Mouse (Mus musculus) MEL (cell line): ENCODE measurements around the gene Ctnnd2.

Source experiments
- CTCF ChIP-seq, 3 experiments: IDR thresholded peaks in 2 of 3; conservative IDR thresholded peaks in 1 of 3; 2 replicates each; pipeline ENCODE4 v1.5.1; 2011 to 2012; ENCODE audit warnings: low read length in 3 of 3, low read depth in 2 of 3, mild to moderate bottlenecking in 2 of 3, improper control_type of control experiment in 1 of 3, inconsistent platforms in 1 of 3, mixed read lengths in 1 of 3, moderate library complexity in 1 of 3; ENCODE audit not compliant: control insufficient read depth in 1 of 3, insufficient read depth in 1 of 3, poor library complexity in 1 of 3, severe bottlenecking in 1 of 3
- EP300 ChIP-seq, 2 experiments: IDR thresholded peaks; 2 replicates each; pipeline ENCODE4 v1.6.1; 2011; ENCODE audit warnings: improper control_type of control experiment in 2 of 2, low read length in 2 of 2, low read depth in 1 of 2, mild to moderate bottlenecking in 1 of 2
- HCFC1 ChIP-seq: IDR thresholded peaks from 2 replicates; pipeline ENCODE4 v1.6.1; 2012; ENCODE audit warnings: low read depth, mild to moderate bottlenecking, inconsistent platforms, low read length, improper control_type of control experiment, moderate library complexity
- MAFK ChIP-seq: IDR thresholded peaks from 2 replicates; pipeline ENCODE4 v1.6.1; 2011; ENCODE audit warnings: low read depth, mild to moderate bottlenecking, low read length, improper control_type of control experiment, borderline replicate concordance
- MAX ChIP-seq: IDR thresholded peaks from 2 replicates; pipeline ENCODE4 v1.6.1; 2011; ENCODE audit warnings: low read length, improper control_type of control experiment
- MEF2A ChIP-seq: IDR thresholded peaks from 2 replicates; pipeline ENCODE4 v1.6.1; 2014; ENCODE audit warnings: low read depth, mild to moderate bottlenecking, inconsistent platforms, low read length, improper control_type of control experiment; ENCODE audit not compliant: poor library complexity, insufficient replicate concordance, severe bottlenecking; ENCODE audit errors: extremely low read depth
- MYC ChIP-seq: IDR thresholded peaks from 2 replicates; pipeline ENCODE4 v1.6.1; 2011; ENCODE audit warnings: low read depth, mild to moderate bottlenecking, low read length, improper control_type of control experiment, moderate library complexity
- POLR2A ChIP-seq, 2 experiments: IDR thresholded peaks; 2 replicates each; pipeline ENCODE4 v1.6.1; 2011 to 2012; ENCODE audit warnings: low read length in 2 of 2, mild to moderate bottlenecking in 2 of 2, control low read depth in 1 of 2, improper control_type of control experiment in 1 of 2, low read depth in 1 of 2, moderate library complexity in 1 of 2; ENCODE audit not compliant: control insufficient read depth in 1 of 2, insufficient read depth in 1 of 2, poor library complexity in 1 of 2
- SIN3A ChIP-seq: IDR thresholded peaks from 2 replicates; pipeline ENCODE4 v1.6.1; 2012; ENCODE audit warnings: low read length, improper control_type of control experiment, inconsistent platforms
- TBP ChIP-seq: IDR thresholded peaks from 2 replicates; pipeline ENCODE4 v1.8.0; 2011; ENCODE audit warnings: low read depth, low read length, improper control_type of control experiment
- ZC3H11A ChIP-seq: IDR thresholded peaks from 2 replicates; pipeline ENCODE4 v1.6.1; 2012; ENCODE audit warnings: low read depth, mild to moderate bottlenecking, inconsistent platforms, low read length, improper control_type of control experiment
- ZMIZ1 ChIP-seq: IDR thresholded peaks from 2 replicates; pipeline ENCODE4 v1.6.1; 2012; ENCODE audit warnings: low read depth, mild to moderate bottlenecking, inconsistent platforms, low read length, improper control_type of control experiment, moderate library complexity
- ZNF384 ChIP-seq: IDR thresholded peaks from 2 replicates; pipeline ENCODE4 v1.6.1; 2012; ENCODE audit warnings: low read depth, mild to moderate bottlenecking, inconsistent platforms, low read length, improper control_type of control experiment

GRCm38 (mm10) chr15:30190872-30191271 lies 18.5 kb downstream of the Ctnnd2 start:
- TF ChIP-seq HCFC1 (no peak), CTCF (IDR thresholded peaks at IDR 0.05 in 2 of 3, conservative IDR thresholded peaks at IDR 0.05 in 1 of 3; ENCODE audit: control insufficient read depth in 1 of 3, insufficient read depth in 1 of 3, low read depth in 2 of 3, low read length in 3 of 3, poor library complexity in 1 of 3, severe bottlenecking in 1 of 3) (no peak), ZNF384 (no peak), EP300 (IDR thresholded peaks at IDR 0.05; ENCODE audit: low read depth in 1 of 2, low read length in 2 of 2) (no peak), MAFK (no peak), ZMIZ1 (no peak), TBP (no peak), MYC (no peak), SIN3A (no peak), POLR2A (IDR thresholded peaks at IDR 0.05; ENCODE audit: control insufficient read depth in 1 of 2, insufficient read depth in 1 of 2, low read depth in 1 of 2, low read length in 2 of 2, poor library complexity in 1 of 2) (no peak), MAX (no peak), MEF2A (no peak), ZC3H11A (no peak)
